Mouse (Mus musculus): ENCODE data around the gene Ttc24. TPM values are rescaled to one million over a fixed set of nuclear protein-coding genes. Genes with fewer than 3 reads are reported as not detected.

Gene Ttc24
- polyA plus RNA-seq, 1 experiment from 2014 or later, result not detected

DNA sequence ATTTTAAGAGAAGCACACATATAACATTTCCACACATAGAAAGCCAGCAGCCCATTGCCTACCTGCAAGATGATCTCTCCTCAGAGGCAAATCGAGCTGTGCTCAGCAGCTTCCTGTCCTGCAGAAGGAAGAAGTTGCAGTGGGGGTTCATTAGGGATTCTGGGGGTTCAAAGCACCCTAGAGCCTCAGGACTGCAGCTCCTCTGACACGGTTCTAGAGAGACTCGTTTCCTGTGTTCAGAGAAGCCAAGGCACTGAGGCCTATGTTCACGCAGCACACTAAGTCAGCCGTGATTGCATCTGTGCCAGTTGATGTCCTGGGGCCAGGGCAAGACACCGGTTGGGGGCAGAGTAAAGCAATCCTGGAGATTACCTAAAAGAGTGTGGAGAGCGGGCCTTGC, 51.3 kb downstream of the Ttc24 start:
- 55% methylated on average over 7 of the region's 7 CpGs for WGBS
- Histone ChIP-seq H3K27ac (ENCODE audit: low read length) (no peak overlapping the region), H3K4me2 (replicated peaks; ENCODE audit: low read depth, low read length) (no peak overlapping the region), H3K27me3 (ENCODE audit: insufficient read depth, low read length) (peaks cover 67% of the 10 kb centered on the region), H3K4me1 (ENCODE audit: insufficient read depth, low read length) (peaks cover 19% of the 10 kb centered on the region), H3K9ac (replicated peaks; ENCODE audit: low read length) (no peak overlapping the region), H3K4me3 (ENCODE audit: low read length) (no peak overlapping the region), H3K36me3 (ENCODE audit: insufficient read depth, low read length) (no peaks in the 10 kb centered on the region), H3K9me3 (ENCODE audit: low read length) (peaks cover 11% of the 10 kb centered on the region; the same call in 1 of the 2 replicates)
- ATAC-seq (ENCODE audit: low FRiP score, low TSS enrichment), result no peak

DNA sequence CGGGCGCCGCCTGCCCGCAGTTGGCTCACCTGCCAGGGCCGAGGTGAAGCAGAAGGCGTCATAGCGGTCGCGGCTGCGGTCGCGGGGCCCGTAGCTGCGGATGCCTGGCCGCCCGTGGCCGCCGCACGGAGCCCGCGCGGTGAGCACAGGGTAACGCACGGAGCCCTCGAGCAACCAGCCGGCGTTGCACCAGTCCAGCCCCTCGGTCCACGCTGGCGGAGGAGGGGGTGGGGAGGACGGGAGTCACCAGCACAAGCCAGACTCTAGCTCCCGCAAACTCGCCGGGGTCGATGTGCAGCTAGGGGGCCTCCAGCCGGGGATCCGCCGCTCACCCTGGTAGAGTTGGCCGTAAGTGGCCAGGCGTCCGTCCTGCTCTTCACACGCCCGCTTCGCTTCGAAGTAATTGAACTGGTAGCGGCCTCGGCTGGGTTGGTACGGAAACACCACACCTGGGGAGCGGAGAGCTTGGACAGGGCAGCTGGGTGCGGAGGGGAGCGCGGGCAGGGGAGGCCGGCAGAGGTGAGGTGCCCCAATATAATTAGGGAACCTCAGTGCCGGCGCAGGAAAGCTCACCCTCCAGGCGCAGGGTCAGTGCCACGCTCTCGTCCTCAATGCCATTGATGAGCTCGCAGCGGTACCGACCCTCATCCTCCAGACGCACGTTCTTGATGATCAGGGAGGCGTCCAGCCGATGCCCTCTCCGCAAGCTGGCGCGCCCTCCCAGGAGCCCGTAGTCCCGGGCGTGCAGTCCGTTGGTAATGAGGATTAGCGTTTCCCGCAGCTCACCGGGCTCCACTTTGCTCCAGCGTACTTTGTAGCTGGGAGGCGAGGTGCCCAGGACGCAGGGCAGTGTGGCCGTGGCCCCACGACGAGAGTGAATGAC, 54.7 kb downstream of the Ttc24 start:
- WGBS, result under 1% methylated on average over 78 of the region's 81 CpGs
- ATAC-seq (ENCODE audit: low FRiP score, low TSS enrichment), result peak; percentile 78

DNA sequence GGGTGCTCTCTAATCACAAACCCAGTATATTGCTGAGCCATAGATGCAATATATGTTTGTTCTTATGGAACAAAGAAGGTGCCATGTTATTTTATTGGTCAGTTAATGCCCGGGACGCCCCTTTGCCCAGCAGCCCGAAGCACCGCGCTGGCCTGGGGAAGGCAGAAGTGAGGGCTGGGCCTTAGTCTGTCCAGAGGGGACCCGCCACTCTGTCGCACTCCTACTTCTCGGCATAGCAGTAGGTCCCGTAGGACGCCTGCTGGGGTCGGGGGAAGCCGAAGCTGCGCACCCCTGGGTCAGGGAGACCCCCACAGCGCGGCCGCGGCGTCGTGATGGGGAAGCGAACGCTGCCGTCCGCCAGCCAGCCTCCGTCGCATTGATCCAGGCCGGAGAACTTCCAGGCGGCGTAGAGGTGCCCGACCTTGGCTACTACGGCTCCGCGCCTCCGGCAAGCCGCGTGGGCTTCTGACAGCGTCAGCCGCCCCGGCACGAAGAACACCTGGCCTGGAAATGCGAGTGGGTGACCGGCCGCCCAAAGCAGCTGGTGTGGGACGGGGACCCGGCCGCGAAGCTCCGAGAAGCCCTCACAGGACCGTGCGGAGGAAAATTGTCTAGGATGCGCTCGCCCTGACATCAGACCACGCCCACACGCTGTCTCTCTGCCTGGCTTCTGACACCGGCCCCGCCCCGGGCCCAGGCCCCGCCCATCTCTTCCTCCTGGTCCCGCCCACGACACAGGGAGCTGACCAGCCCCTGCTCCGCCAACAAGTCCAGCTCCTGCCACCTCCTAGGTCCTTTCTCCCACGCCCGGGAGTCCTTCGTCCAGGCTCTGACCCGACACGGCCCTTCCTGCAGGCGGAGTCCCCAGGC, 55.5 kb downstream of the Ttc24 start:
- H3K4me2 ChIP-seq (replicated peaks; ENCODE audit: low read depth, low read length), result peak overlapping the region; percentile 94
- H3K27me3 ChIP-seq (ENCODE audit: insufficient read depth, low read length), result peaks cover 72% of the 10 kb centered on the region
- no peaks in the 10 kb centered on the region for H3K36me3 ChIP-seq (ENCODE audit: insufficient read depth, low read length)
- H3K27ac ChIP-seq (ENCODE audit: low read length), result no peak overlapping the region
- H3K9me3 ChIP-seq (ENCODE audit: low read length), result 0 out of 2 replicates have a peak, but pooled peaks cover 3% of the 10 kb centered on the region
- peak overlapping the region; percentile 41 for H3K9ac ChIP-seq (replicated peaks; ENCODE audit: low read length)
- peak; percentile 94 for ATAC-seq (ENCODE audit: low FRiP score, low TSS enrichment)
- H3K4me1 ChIP-seq (ENCODE audit: insufficient read depth, low read length), result peaks cover 16% of the 10 kb centered on the region
- 1% methylated on average over 66 of the region's 66 CpGs for WGBS
- peak overlapping the region; percentile 52 for H3K4me3 ChIP-seq (ENCODE audit: low read length)

More for the DNA sequence above, 54.7 kb downstream of the Ttc24 start:
- peaks cover 10% of the 10 kb centered on the region; the same call in 1 of the 2 replicates for H3K9me3 ChIP-seq (ENCODE audit: low read length)
- H3K27me3 ChIP-seq (ENCODE audit: insufficient read depth, low read length), result peaks cover 72% of the 10 kb centered on the region
- H3K27ac ChIP-seq (ENCODE audit: low read length), result no peak overlapping the region
- peak overlapping the region; percentile 52 for H3K4me3 ChIP-seq (ENCODE audit: low read length)
- no peaks in the 10 kb centered on the region for H3K36me3 ChIP-seq (ENCODE audit: insufficient read depth, low read length)
- H3K4me1 ChIP-seq (ENCODE audit: insufficient read depth, low read length), result peaks cover 16% of the 10 kb centered on the region
- peak overlapping the region; percentile 30 for H3K9ac ChIP-seq (replicated peaks; ENCODE audit: low read length)
- H3K4me2 ChIP-seq (replicated peaks; ENCODE audit: low read depth, low read length), result peak overlapping the region; percentile 94

Other genes with a start within 250 kb of the Ttc24 start
- 0.09 TPM in 1 of 2 replicates, not detected in the other for gene Sh2d2a, start 231.5 kb downstream of the Ttc24 start, polyA plus RNA-seq (2015; fragmentation: Nextera tagmentation; extraction: Ambion mirVana)
- 13.3 and 13.8 TPM in 2 replicates for gene Prcc, start 192.7 kb downstream of the Ttc24 start, polyA plus RNA-seq (2015; fragmentation: Nextera tagmentation; extraction: Ambion mirVana)
- 83.2 and 115 TPM in 2 replicates for gene Hdgf, start 172.0 kb downstream of the Ttc24 start, polyA plus RNA-seq (2015; fragmentation: Nextera tagmentation; extraction: Ambion mirVana)
- 76.1 and 80.1 TPM in 2 replicates for gene Mrpl24, start 158.8 kb downstream of the Ttc24 start, polyA plus RNA-seq (2015; fragmentation: Nextera tagmentation; extraction: Ambion mirVana)
- 60.2 and 68.7 TPM in 2 replicates for gene Isg20l2, start 148.0 kb downstream of the Ttc24 start, polyA plus RNA-seq (2015; fragmentation: Nextera tagmentation; extraction: Ambion mirVana)
- 19.9 and 22.7 TPM in 2 replicates for gene Rrnad1, start 147.6 kb downstream of the Ttc24 start, polyA plus RNA-seq (2015; fragmentation: Nextera tagmentation; extraction: Ambion mirVana)
- 62.0 and 67.8 TPM in 2 replicates for gene Crabp2, start 129.6 kb downstream of the Ttc24 start, polyA plus RNA-seq (2015; fragmentation: Nextera tagmentation; extraction: Ambion mirVana)
- 25.7 and 26.6 TPM in 2 replicates for gene Nes, start 107.2 kb downstream of the Ttc24 start, polyA plus RNA-seq (2015; fragmentation: Nextera tagmentation; extraction: Ambion mirVana)
- gene Bcan, start 78.1 kb downstream of the Ttc24 start, polyA plus RNA-seq (2015; fragmentation: Nextera tagmentation; extraction: Ambion mirVana), result 0.10 TPM in 1 of 2 replicates, not detected in the other
- gene Hapln2, start 50.7 kb downstream of the Ttc24 start, polyA plus RNA-seq (2015; fragmentation: Nextera tagmentation; extraction: Ambion mirVana), result 0.13 and 0.16 TPM in 2 replicates
- gene Gpatch4, start 35.2 kb downstream of the Ttc24 start, polyA plus RNA-seq (2015; fragmentation: Nextera tagmentation; extraction: Ambion mirVana), result 35.2 and 42.8 TPM in 2 replicates
- gene Naxe, start 19.8 kb downstream of the Ttc24 start, polyA plus RNA-seq (2015; fragmentation: Nextera tagmentation; extraction: Ambion mirVana), result 181 and 190 TPM in 2 replicates
- gene Iqgap3, start 3.7 kb upstream of the Ttc24 start, polyA plus RNA-seq (2015; fragmentation: Nextera tagmentation; extraction: Ambion mirVana), result 20.9 and 23.6 TPM in 2 replicates
- 16.9 and 20.2 TPM in 2 replicates for gene Mef2d, start 64.1 kb upstream of the Ttc24 start, polyA plus RNA-seq (2015; fragmentation: Nextera tagmentation; extraction: Ambion mirVana)
- 11.5 and 13.5 TPM in 2 replicates for gene Rhbg, start 176.4 kb upstream of the Ttc24 start, polyA plus RNA-seq (2015; fragmentation: Nextera tagmentation; extraction: Ambion mirVana)
- gene Gm38392, start 208.9 kb upstream of the Ttc24 start, polyA plus RNA-seq (2015; fragmentation: Nextera tagmentation; extraction: Ambion mirVana), result 0.15 and 2.2 TPM in 2 replicates
- 12.3 and 15.3 TPM in 2 replicates for gene Tsacc, start 218.7 kb upstream of the Ttc24 start, polyA plus RNA-seq (2015; fragmentation: Nextera tagmentation; extraction: Ambion mirVana)
- 575 and 599 TPM in 2 replicates for gene Cct3, start 218.8 kb upstream of the Ttc24 start, polyA plus RNA-seq (2015; fragmentation: Nextera tagmentation; extraction: Ambion mirVana)
- gene Glmp, start 246.7 kb upstream of the Ttc24 start, polyA plus RNA-seq (2015; fragmentation: Nextera tagmentation; extraction: Ambion mirVana), result 273 and 278 TPM in 2 replicates

Measured in kidney, embryonic 16.5 days (tissue).